Mouse (Mus musculus) T-helper 17 cell (primary cell): ENCODE results near the gene Smyd3.
"Not testable (repeated sequence)": the region's sequence is repeated elsewhere in the genome, so short reads cannot be mapped to it uniquely, and the experiment has no call there.

Experiments
- in situ Hi-C, 2 experiments: fragments of 300-600 bp; cut with MboI, MseI; formaldehyde crosslinking; loops; 1 replicate in 1 of 2; 2 replicates in 1 of 2; pipeline ENCODE4 v1.15.1; 2025; ENCODE audit warnings: high pct_unique_total_duplicates in 2 of 2

The Smyd3 gene

GRCm38 (mm10) chr1:179180546-179180945, 337.3 kb downstream of the Smyd3 start:
- in situ Hi-C loops = no loop called here

- in situ Hi-C loops = no loop called here
These were observed 340.8 kb downstream of the Smyd3 start for GRCm38 (mm10) chr1:179176861-179177658.

- in situ Hi-C loops = no loop called here
These were observed 343.6 kb downstream of the Smyd3 start for GRCm38 (mm10) chr1:179174241-179174640.

- in situ Hi-C loops = no loop called here
These were observed 347.3 kb downstream of the Smyd3 start for GRCm38 (mm10) chr1:179170555-179170954.

- in situ Hi-C loops = no loop called here
These were observed 348.1 kb downstream of the Smyd3 start for GRCm38 (mm10) chr1:179169749-179170148.

- in situ Hi-C loops = no loop called here
These were observed 348.7 kb downstream of the Smyd3 start for GRCm38 (mm10) chr1:179169161-179169560.

GRCm38 (mm10) chr1:179164219-179164618, 353.6 kb downstream of the Smyd3 start:
- in situ Hi-C loops = not testable (repeated sequence)

GRCm38 (mm10) chr1:179162752-179163151, 355.1 kb downstream of the Smyd3 start:
- in situ Hi-C loops = not testable (repeated sequence)

GRCm38 (mm10) chr1:179161947-179162346, 355.9 kb downstream of the Smyd3 start:
- in situ Hi-C loops = no loop called here

GRCm38 (mm10) chr1:179160697-179161096, 357.1 kb downstream of the Smyd3 start:
- in situ Hi-C loops = no loop called here

- in situ Hi-C loops = no loop called here
These were observed 365.5 kb downstream of the Smyd3 start for GRCm38 (mm10) chr1:179152376-179152775.

GRCm38 (mm10) chr1:179151275-179151674, 366.6 kb downstream of the Smyd3 start:
- in situ Hi-C loops = no loop called here

GRCm38 (mm10) chr1:179149468-179150140, 368.2 kb downstream of the Smyd3 start:
- in situ Hi-C loops = loop anchor here in 1 of 2 experiments (5.0 kb wide), 1 partner anchor 622 kb away; the partner anchor contains the start of gene Kif26b

- in situ Hi-C loops = loop anchor here in 1 of 2 experiments (5.0 kb wide), 1 partner anchor 619 kb away; the partner anchor contains the start of gene Kif26b
These were observed 371.1 kb downstream of the Smyd3 start for GRCm38 (mm10) chr1:179146730-179147167.

GRCm38 (mm10) chr1:179143154-179143832, 374.5 kb downstream of the Smyd3 start:
- in situ Hi-C loops = loop anchor here in 1 of 2 experiments (5.0 kb wide), 1 partner anchor 616 kb away; the partner anchor contains the start of gene Kif26b

GRCm38 (mm10) chr1:179142177-179142576, 375.7 kb downstream of the Smyd3 start:
- in situ Hi-C loops = loop anchor here in 1 of 2 experiments (5.0 kb wide), 1 partner anchor 615 kb away; the partner anchor contains the start of gene Kif26b

- in situ Hi-C loops = loop anchor here in 1 of 2 experiments (5.0 kb wide), 1 partner anchor 614 kb away; the partner anchor contains the start of gene Kif26b
These were observed 376.7 kb downstream of the Smyd3 start for GRCm38 (mm10) chr1:179141071-179141650.

- in situ Hi-C loops = no loop called here
These were observed 380.7 kb downstream of the Smyd3 start for GRCm38 (mm10) chr1:179137145-179137477.

GRCm38 (mm10) chr1:179136461-179137144, 381.2 kb downstream of the Smyd3 start:
- in situ Hi-C loops = no loop called here

- in situ Hi-C loops = no loop called here
These were observed 387.8 kb downstream of the Smyd3 start for GRCm38 (mm10) chr1:179129995-179130394.

- in situ Hi-C loops = no loop called here
These were observed 391.6 kb downstream of the Smyd3 start for GRCm38 (mm10) chr1:179126287-179126686.
